Mouse (Mus musculus) embryonic facial prominence, embryonic 15.5 days (tissue): ENCODE results near the gene Tceanc2. TPM values are rescaled to one million over a fixed set of nuclear protein-coding genes. Genes with fewer than 3 reads are reported as not detected.

Experiments used
- polyA plus RNA-seq: library from polyadenylated mRNA; unstranded; fragments of >200 nt; fragmentation: Nextera tagmentation; extraction: Ambion mirVana; gene quantifications from 2 replicates; pipeline ENCODE4 v1.2.1, GENCODE M21; 2015

The Tceanc2 gene
- polyA plus RNA-seq, 1 experiment from 2014 or later = 22.5 TPM

Other genes with a start within 250 kb of the Tceanc2 start
- 83.6 and 87.5 TPM in 2 replicates for gene Mrpl37, start 112.2 kb downstream of the Tceanc2 start, polyA plus RNA-seq
- 7.6 and 8.2 TPM in 2 replicates for gene Cyb5rl, start 112.1 kb downstream of the Tceanc2 start, polyA plus RNA-seq
- gene Cdcp2, start 82.2 kb downstream of the Tceanc2 start, polyA plus RNA-seq = not detected in 2 replicates
- gene Tmem59, start 717 bp downstream of the Tceanc2 start, polyA plus RNA-seq = 583 and 621 TPM in 2 replicates
- 0.25 TPM in 2 replicates for gene Ldlrad1, start 30.1 kb upstream of the Tceanc2 start, polyA plus RNA-seq
- gene Lrrc42, start 74.4 kb upstream of the Tceanc2 start, polyA plus RNA-seq = 66.6 and 72.3 TPM in 2 replicates
- 41.1 and 43.9 TPM in 2 replicates for gene Hspb11, start 74.5 kb upstream of the Tceanc2 start, polyA plus RNA-seq
- 0.35 and 0.89 TPM in 2 replicates for gene Dio1, start 128.1 kb upstream of the Tceanc2 start, polyA plus RNA-seq
- gene Yipf1, start 135.2 kb upstream of the Tceanc2 start, polyA plus RNA-seq = 57.3 TPM in 2 replicates
- 26.0 and 27.9 TPM in 2 replicates for gene Ndc1, start 188.7 kb upstream of the Tceanc2 start, polyA plus RNA-seq